Mouse (Mus musculus): Measurements from ENCODE around the gene Cmah. TPM values are rescaled to one million over a fixed set of nuclear protein-coding genes. Genes with fewer than 3 reads are reported as not detected.

Gene Cmah
- polyA plus RNA-seq (2014; fragmentation: Nextera tagmentation; extraction: Ambion mirVana) = 0.37 and 0.45 TPM in 2 replicates

DNA sequence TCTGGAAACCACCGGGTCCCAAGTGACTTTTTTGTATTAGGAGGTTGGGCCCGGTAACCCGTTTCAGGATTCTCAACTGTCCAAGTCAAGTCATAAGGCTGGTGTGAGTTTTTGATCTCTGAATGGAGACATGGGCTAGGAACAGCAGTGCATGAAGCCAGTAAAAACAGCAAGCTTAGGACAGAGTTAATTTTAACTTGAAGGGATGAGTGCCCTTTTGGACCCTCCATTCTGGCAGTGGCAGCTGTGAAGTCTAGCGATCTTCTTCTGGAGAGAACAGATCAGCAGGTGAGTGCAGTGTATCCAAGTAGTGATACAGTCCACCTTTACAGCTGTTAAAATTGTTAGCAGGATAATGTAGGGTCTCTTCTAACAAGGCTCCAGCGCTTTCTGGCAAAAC is at the start of gene Cmah:
Gene Cmah (plus strand): TSS at position 204 of the 400 bp plus-strand sequence.
- no peak within 1 kb of the TSS for H3K27ac ChIP-seq (ENCODE audit: low read depth, low read length)
- H3K9ac ChIP-seq (ENCODE audit: low read length) = no peak within 1 kb of the TSS
- H3K27me3 ChIP-seq (ENCODE audit: control insufficient read depth, insufficient read depth, low read length) = no peaks in the 10 kb centered on the region
- no peaks in the 10 kb centered on the region for H3K36me3 ChIP-seq (ENCODE audit: control insufficient read depth, insufficient read depth, low read length)
- WGBS = 87% methylated on average over 5 of the region's 5 CpGs
- no peak within 1 kb of the TSS for H3K4me3 ChIP-seq (ENCODE audit: low read depth, low read length)
- DNase-seq (ENCODE audit: low spot score) (no peak), ATAC-seq (replicated peaks; ENCODE audit: low FRiP score) (no peak)
- no peak within 1 kb of the TSS for H3K4me2 ChIP-seq (ENCODE audit: low read depth, low read length, severe bottlenecking)
- H3K9me3 ChIP-seq (ENCODE audit: control insufficient read depth, low read length) = no peaks in the 10 kb centered on the region
- no peaks in the 10 kb centered on the region for H3K4me1 ChIP-seq (replicated peaks; ENCODE audit: control insufficient read depth, insufficient read depth, low read length)

DNA sequence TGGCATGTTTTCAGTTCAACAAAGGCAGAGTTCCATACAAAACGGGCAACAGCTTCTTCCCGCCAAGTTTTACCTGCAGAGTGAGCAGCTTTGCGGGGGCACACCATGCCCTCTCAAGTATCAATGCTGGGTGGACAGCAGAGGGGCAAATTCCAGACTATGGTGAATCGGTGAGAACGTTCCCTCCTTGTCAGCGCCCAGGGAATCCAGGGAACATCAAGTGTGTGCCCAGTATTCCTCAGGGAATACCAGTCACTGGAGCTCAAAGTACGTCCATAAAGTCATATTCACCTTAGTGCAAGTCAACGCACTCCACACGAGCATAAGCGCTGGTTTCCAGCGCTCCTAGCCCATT is 47.8 kb upstream of the Cmah start:
- Histone ChIP-seq H3K27me3 (ENCODE audit: control insufficient read depth, insufficient read depth, low read length) (peaks cover 3% of the 10 kb centered on the region), H3K9me3 (ENCODE audit: control insufficient read depth, low read length) (no peaks in the 10 kb centered on the region), H3K4me3 (ENCODE audit: low read depth, low read length) (no peak overlapping the region), H3K4me1 (replicated peaks; ENCODE audit: control insufficient read depth, insufficient read depth, low read length) (peaks cover 10% of the 10 kb centered on the region; the same call in 1 of the 2 replicates), H3K9ac (ENCODE audit: low read length) (no peak overlapping the region), H3K27ac (ENCODE audit: low read depth, low read length) (no peak overlapping the region), H3K36me3 (ENCODE audit: control insufficient read depth, insufficient read depth, low read length) (no peaks in the 10 kb centered on the region), H3K4me2 (ENCODE audit: low read depth, low read length, severe bottlenecking) (peak overlapping the region; percentile 93; the same call in 1 of the 2 replicates)
- WGBS = 48% methylated on average over 11 of the region's 11 CpGs
- DNase-seq (ENCODE audit: low spot score) = no peak
- no peak for ATAC-seq (replicated peaks; ENCODE audit: low FRiP score)

DNA sequence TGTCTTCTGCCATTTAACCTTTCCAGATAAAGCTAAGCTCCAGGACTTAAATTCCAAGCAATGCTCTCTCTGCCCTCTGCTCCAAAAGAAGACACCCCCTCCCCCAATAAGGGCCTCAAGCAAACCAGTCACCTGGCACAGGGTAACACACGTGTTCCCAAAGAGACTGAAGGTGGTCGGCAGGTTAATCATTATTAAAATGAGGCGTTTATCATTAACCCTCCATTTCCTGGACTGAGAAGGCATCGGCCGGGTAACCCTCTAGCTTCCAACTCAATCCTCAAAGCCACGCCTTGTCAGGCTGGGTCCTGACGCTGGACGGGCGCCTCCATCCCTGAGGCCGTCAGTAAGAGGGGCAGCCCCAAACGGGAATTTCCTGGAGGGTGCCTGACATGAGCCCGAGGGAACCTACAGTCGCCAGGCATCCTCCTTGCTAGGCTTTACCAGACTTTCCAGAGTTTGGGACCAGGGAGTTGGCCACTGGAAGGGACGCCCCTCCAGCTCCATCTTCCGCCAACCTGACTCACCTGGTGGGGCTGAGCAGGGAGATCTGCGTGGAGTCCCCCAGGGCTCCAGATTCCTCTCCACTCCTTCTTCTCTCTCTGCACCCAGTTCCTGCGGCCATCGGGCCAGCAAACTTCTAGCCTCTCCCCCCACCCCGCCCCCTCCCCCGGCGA is 47.3 kb upstream of the Cmah start:
- Histone ChIP-seq H3K4me3 (ENCODE audit: low read depth, low read length) (peak overlapping the region; percentile 64), H3K36me3 (ENCODE audit: control insufficient read depth, insufficient read depth, low read length) (no peaks in the 10 kb centered on the region), H3K9ac (ENCODE audit: low read length) (peak overlapping the region; percentile 73), H3K9me3 (ENCODE audit: control insufficient read depth, low read length) (no peaks in the 10 kb centered on the region), H3K27me3 (ENCODE audit: control insufficient read depth, insufficient read depth, low read length) (peaks cover 3% of the 10 kb centered on the region), H3K4me1 (replicated peaks; ENCODE audit: control insufficient read depth, insufficient read depth, low read length) (peaks cover 10% of the 10 kb centered on the region; the same call in 1 of the 2 replicates), H3K27ac (ENCODE audit: low read depth, low read length) (no peak overlapping the region), H3K4me2 (ENCODE audit: low read depth, low read length, severe bottlenecking) (peak overlapping the region; percentile 93)
- peak; percentile 8; the same call in 1 of the 2 replicates for ATAC-seq (replicated peaks; ENCODE audit: low FRiP score)
- DNase-seq (ENCODE audit: low spot score) = peak; percentile 57
- WGBS = 1% methylated on average over 19 of the region's 21 CpGs

DNA sequence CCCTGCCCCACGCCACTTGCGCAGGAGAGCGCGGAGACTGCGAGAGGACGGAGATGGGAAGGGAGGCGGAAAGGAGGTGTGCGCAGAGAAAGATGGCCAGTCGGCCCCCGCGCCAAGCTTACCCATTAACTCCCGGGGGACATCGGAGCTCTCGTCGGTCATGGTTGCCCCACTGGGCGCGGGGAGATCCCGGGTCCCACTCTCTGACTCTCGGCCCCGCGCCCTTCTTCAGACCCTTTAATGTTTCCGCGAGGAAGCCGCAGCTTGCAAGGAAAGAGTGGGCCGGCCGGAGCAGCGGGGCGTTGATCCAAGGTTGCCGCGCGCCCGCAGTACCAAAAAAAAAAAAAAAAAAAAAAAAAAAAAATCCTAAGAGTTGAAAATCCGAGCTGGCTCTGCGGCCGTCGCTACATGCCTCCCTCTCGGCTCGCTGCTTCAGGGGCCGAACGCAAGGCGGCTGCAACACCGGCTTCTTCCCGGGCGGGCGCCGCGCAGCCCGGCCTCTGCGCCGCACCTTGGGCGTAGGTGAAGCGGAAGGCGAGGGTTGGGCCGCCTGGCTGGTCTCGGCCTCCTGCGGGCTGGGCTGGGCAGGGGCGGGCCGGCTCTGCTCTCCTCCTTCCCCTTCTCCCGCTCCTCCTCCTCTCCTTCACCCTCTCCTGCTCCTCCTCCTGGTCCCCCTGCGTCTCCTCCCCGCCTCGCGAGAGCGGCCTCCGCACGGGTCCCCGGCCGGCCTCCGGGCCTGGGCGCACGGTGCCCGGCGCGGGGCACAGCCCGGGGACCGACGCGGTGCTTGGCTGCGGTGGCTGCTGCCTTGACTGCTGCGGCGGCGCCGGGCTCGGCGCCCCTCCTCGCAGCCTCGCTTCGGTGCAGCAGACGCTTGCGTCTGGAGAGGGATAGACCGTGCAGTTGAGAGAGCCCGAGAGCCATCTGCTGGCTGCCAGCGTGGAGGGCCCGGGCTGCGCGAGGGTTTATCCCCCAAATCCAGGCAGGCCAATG is 46.5 kb upstream of the Cmah start, which contains the start of gene Carmil1:
Gene Carmil1 (minus strand): TSS at position 357 of the 993 bp plus-strand sequence.
- Histone ChIP-seq H3K4me3 (ENCODE audit: low read depth, low read length) (peak within 1 kb of the TSS; percentile 64), H3K27ac (ENCODE audit: low read depth, low read length) (peak within 1 kb of the TSS; percentile 81), H3K9ac (ENCODE audit: low read length) (peak within 1 kb of the TSS; percentile 73), H3K27me3 (ENCODE audit: control insufficient read depth, insufficient read depth, low read length) (peaks cover 3% of the 10 kb centered on the region), H3K4me1 (replicated peaks; ENCODE audit: control insufficient read depth, insufficient read depth, low read length) (peaks cover 10% of the 10 kb centered on the region; the same call in 1 of the 2 replicates), H3K9me3 (ENCODE audit: control insufficient read depth, low read length) (no peaks in the 10 kb centered on the region), H3K4me2 (ENCODE audit: low read depth, low read length, severe bottlenecking) (peak within 1 kb of the TSS; percentile 93), H3K36me3 (ENCODE audit: control insufficient read depth, insufficient read depth, low read length) (no peaks in the 10 kb centered on the region)
- DNase-seq (ENCODE audit: low spot score) = peak; percentile 92
- under 1% methylated on average over 87 of the region's 96 CpGs for WGBS
- peak; percentile 95 for ATAC-seq (replicated peaks; ENCODE audit: low FRiP score)

DNA sequence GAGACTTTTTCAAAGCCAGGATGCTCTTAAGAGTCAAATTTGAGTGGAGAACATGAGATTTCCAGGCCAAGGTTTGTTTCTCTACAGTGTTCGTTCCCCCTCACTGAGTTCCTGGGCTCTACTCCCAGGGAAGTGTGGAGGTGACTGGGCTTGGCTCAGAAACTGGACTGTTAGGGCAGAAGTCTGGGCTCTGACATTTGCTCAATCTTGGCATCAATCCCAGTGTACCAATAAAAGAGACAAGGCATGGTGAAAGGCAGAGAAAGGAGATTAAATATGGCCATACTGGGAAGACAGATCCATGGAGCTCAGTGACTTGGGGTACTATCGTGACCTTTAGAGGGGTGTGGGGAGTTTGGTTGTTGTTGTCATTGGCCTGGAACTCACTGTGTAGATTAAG is 39.8 kb upstream of the Cmah start:
- no peaks in the 10 kb centered on the region for H3K27me3 ChIP-seq (ENCODE audit: control insufficient read depth, insufficient read depth, low read length)
- H3K4me2 ChIP-seq (ENCODE audit: low read depth, low read length, severe bottlenecking) = no peak overlapping the region
- WGBS = 97% methylated on average over 2 of the region's 2 CpGs
- ATAC-seq (replicated peaks; ENCODE audit: low FRiP score) = no peak
- H3K36me3 ChIP-seq (ENCODE audit: control insufficient read depth, insufficient read depth, low read length) = no peaks in the 10 kb centered on the region
- no peaks in the 10 kb centered on the region for H3K9me3 ChIP-seq (ENCODE audit: control insufficient read depth, low read length)
- H3K27ac ChIP-seq (ENCODE audit: low read depth, low read length) = no peak overlapping the region
- no peak overlapping the region for H3K9ac ChIP-seq (ENCODE audit: low read length)
- no peaks in the 10 kb centered on the region for H3K4me1 ChIP-seq (replicated peaks; ENCODE audit: control insufficient read depth, insufficient read depth, low read length)
- no peak for DNase-seq (ENCODE audit: low spot score)
- no peak overlapping the region for H3K4me3 ChIP-seq (ENCODE audit: low read depth, low read length)

DNA sequence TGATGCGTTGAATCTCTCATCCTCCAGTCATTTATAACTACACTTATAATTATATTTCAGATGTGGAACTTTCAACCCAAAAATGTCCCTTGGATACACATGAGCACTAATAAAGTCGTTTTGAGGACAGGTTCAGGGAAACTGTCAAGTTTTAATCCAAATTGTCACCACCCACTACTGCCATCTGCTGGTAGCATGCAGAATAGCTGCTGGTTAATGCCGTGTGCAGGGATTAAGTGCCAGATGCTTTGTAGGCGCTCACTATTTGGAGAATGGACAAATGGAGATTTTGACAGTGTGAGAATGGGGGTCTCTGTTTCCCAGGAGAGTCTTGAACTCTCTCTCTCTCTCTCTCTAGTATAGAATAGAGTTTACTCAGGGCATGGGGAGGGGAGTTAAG is 30.0 kb upstream of the Cmah start:
- Histone ChIP-seq H3K27ac (ENCODE audit: low read depth, low read length) (no peak overlapping the region), H3K9me3 (ENCODE audit: control insufficient read depth, low read length) (no peaks in the 10 kb centered on the region), H3K36me3 (ENCODE audit: control insufficient read depth, insufficient read depth, low read length) (no peaks in the 10 kb centered on the region), H3K9ac (ENCODE audit: low read length) (no peak overlapping the region), H3K4me2 (ENCODE audit: low read depth, low read length, severe bottlenecking) (no peak overlapping the region), H3K4me3 (ENCODE audit: low read depth, low read length) (no peak overlapping the region), H3K4me1 (replicated peaks; ENCODE audit: control insufficient read depth, insufficient read depth, low read length) (no peaks in the 10 kb centered on the region), H3K27me3 (ENCODE audit: control insufficient read depth, insufficient read depth, low read length) (no peaks in the 10 kb centered on the region)
- DNase-seq (ENCODE audit: low spot score) (peak; percentile 75), ATAC-seq (replicated peaks; ENCODE audit: low FRiP score) (no peak)
- 21% methylated on average over 4 of the region's 4 CpGs for WGBS

DNA sequence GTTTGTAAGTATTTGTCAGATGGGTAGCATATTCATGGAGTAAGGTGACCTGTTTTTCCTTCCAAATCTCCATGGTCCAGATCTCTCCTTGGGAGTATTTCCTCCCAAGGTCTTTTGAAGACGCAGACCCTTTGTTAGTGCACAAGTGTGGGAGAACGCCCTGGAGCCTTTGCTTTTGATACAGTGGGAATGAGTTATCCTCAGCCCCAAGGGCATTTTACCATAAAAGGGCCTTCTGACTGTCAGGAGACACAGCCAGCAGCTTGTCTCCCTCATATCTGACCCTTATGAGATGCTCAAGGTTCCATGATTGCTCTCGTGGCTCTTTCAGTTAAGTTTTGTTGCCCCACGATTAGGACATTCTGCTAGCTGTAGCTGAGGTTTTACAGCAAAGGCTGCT is 21.7 kb upstream of the Cmah start:
- Histone ChIP-seq H3K4me3 (ENCODE audit: low read depth, low read length) (no peak overlapping the region), H3K36me3 (ENCODE audit: control insufficient read depth, insufficient read depth, low read length) (no peaks in the 10 kb centered on the region), H3K9ac (ENCODE audit: low read length) (no peak overlapping the region), H3K4me1 (replicated peaks; ENCODE audit: control insufficient read depth, insufficient read depth, low read length) (no peaks in the 10 kb centered on the region), H3K27me3 (ENCODE audit: control insufficient read depth, insufficient read depth, low read length) (no peaks in the 10 kb centered on the region), H3K4me2 (ENCODE audit: low read depth, low read length, severe bottlenecking) (no peak overlapping the region), H3K9me3 (ENCODE audit: control insufficient read depth, low read length) (no peaks in the 10 kb centered on the region), H3K27ac (ENCODE audit: low read depth, low read length) (no peak overlapping the region)
- 71% methylated on average over 4 of the region's 4 CpGs for WGBS
- DNase-seq (ENCODE audit: low spot score) = no peak
- ATAC-seq (replicated peaks; ENCODE audit: low FRiP score) = no peak

DNA sequence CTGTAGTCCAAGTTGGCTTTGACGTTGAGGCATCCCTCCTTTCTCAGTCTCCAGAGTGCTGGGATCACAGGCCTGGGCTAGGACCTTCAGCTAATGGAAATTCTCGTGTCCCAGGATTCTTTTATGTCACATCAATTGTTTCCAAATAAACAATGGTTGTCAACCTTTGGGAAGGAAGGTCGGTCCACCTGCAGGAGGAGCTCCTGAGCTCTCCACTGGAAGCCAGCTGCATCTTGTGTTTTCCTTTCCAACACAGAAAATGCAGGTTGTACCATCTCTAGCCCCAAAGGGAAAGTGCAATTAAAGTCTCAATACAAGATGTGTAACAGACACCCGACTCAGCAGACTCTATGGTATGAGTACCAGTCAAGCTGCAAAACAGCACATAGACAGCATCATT is 21.0 kb upstream of the Cmah start:
- no peak overlapping the region for H3K27ac ChIP-seq (ENCODE audit: low read depth, low read length)
- no peak for DNase-seq (ENCODE audit: low spot score)
- H3K9ac ChIP-seq (ENCODE audit: low read length) = no peak overlapping the region
- WGBS = 51% methylated on average over 4 of the region's 4 CpGs
- H3K4me2 ChIP-seq (ENCODE audit: low read depth, low read length, severe bottlenecking) = no peak overlapping the region
- H3K36me3 ChIP-seq (ENCODE audit: control insufficient read depth, insufficient read depth, low read length) = no peaks in the 10 kb centered on the region
- H3K4me3 ChIP-seq (ENCODE audit: low read depth, low read length) = no peak overlapping the region
- H3K27me3 ChIP-seq (ENCODE audit: control insufficient read depth, insufficient read depth, low read length) = no peaks in the 10 kb centered on the region
- H3K9me3 ChIP-seq (ENCODE audit: control insufficient read depth, low read length) = no peaks in the 10 kb centered on the region
- no peaks in the 10 kb centered on the region for H3K4me1 ChIP-seq (replicated peaks; ENCODE audit: control insufficient read depth, insufficient read depth, low read length)
- no peak for ATAC-seq (replicated peaks; ENCODE audit: low FRiP score)

Data from forebrain, embryonic 11.5 days (tissue).